Mouse (Mus musculus) embryonic facial prominence, embryonic 11.5 days (tissue): ENCODE results near the gene Tnrc6b. TPM values are rescaled to one million over a fixed set of nuclear protein-coding genes. Genes with fewer than 3 reads are reported as not detected.
A peak's percentile ranks its signal among the peaks of the same experiment; 100 is the strongest.

Source experiments
- ATAC-seq: fragments of 200-750 bp; cut with Nextera tagmentation; replicated peaks from 2 replicates; pipeline ENCODE4 v1.8.0; 2017; ENCODE audit warnings: low read depth; ENCODE audit not compliant: insufficient number of reproducible peaks, low FRiP score, low TSS enrichment
- DNase-seq: peaks from one replicate; pipeline ENCODE4 v3.0.0-alpha.2; 2015; ENCODE audit warnings: low spot score
- H3K27ac ChIP-seq: fragments of 300-500 bp; sonication (generic); replicated peaks from 2 replicates; pipeline ENCODE4 v1.5.1; 2014; ENCODE audit warnings: mild to moderate bottlenecking, low read depth, low read length, control low read depth
- H3K27me3 ChIP-seq: fragments of 300-500 bp; sonication (generic); 2 replicates; pipeline ENCODE4 v1.6.1; 2014; ENCODE audit warnings: mild to moderate bottlenecking, low read length, moderate library complexity, mixed read lengths; ENCODE audit not compliant: control insufficient read depth, insufficient read depth
- H3K36me3 ChIP-seq: fragments of 300-500 bp; sonication (generic); replicated peaks from 2 replicates; pipeline ENCODE4 v1.6.1; 2014; ENCODE audit warnings: low read depth, mild to moderate bottlenecking, low read length, moderate library complexity, mixed read lengths; ENCODE audit not compliant: control insufficient read depth, insufficient read depth
- H3K4me1 ChIP-seq: fragments of 300-500 bp; sonication (generic); 2 replicates; pipeline ENCODE4 v1.6.1; 2014; ENCODE audit warnings: low read length, mixed read lengths; ENCODE audit not compliant: control insufficient read depth, insufficient read depth
- H3K4me2 ChIP-seq: fragments of 300-500 bp; sonication (generic); 2 replicates; pipeline ENCODE4 v1.6.1; 2014; ENCODE audit warnings: low read depth, mild to moderate bottlenecking, control low read depth, low read length, moderate library complexity
- H3K4me3 ChIP-seq: fragments of 300-500 bp; sonication (generic); 2 replicates; pipeline ENCODE4 v1.5.1; 2014; ENCODE audit warnings: low read depth, low read length, control low read depth
- H3K9ac ChIP-seq: fragments of 300-500 bp; sonication (generic); replicated peaks from 2 replicates; pipeline ENCODE4 v1.6.1; 2014; ENCODE audit warnings: mild to moderate bottlenecking, control low read depth, low read length
- H3K9me3 ChIP-seq: fragments of 300-500 bp; sonication (generic); replicated peaks from 2 replicates; pipeline ENCODE4 v1.6.1; 2016; ENCODE audit warnings: mild to moderate bottlenecking, low read length, inconsistent platforms, mixed read lengths; ENCODE audit not compliant: control insufficient read depth
- WGBS: fragments of 180-500 bp; shearing (Covaris S2); extraction: QIAGEN DNeasy Blood & Tissue Kit; methylation state at CpG from one replicate; pipeline ENCODE4 v1.1.7; 2014; 5-methylcytosine and 5-hydroxymethylcytosine counted together
- polyA plus RNA-seq: library from polyadenylated mRNA; unstranded; fragments of >200 nt; fragmentation: Nextera tagmentation; extraction: Ambion mirVana; gene quantifications from 2 replicates; pipeline ENCODE4 v1.2.1, GENCODE M21; 2014

Tnrc6b gene
- 11.5 and 11.8 TPM in 2 replicates for polyA plus RNA-seq

DNA sequence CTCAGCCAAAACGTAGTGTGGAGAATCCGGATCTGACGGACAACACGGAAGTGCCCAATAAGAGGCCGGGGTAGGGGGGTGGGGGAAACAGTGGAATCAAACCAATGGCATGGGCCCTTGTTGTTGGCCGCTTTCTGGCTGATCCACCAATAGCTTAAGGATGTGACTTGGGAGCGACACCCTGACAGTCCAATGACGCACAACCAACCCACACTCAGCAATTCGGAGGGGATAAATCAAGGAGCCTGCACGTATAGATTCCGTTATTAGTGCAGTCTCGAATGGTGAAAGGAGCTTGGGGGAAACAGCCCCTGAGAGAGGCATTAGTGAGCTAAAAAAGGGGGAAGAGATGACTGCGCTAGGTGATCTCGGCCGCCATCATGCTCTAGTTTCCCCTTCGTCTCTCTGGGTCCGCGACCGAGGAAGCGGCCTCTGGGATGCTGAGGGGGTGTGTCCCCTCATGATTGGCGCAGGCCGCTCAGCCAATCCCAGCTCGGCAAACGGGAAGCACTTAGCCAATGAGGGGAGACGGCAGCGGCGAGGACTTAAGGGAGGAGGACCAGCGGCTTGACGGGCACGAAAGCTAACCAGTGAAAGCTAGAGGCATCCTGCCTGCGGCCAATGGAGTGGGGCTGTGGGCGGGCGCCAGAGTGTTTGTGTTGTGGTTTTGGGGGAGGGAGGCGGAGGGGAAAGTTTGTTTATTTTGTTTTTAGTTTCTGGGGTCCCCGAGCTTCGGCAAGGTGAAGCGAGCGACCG, at the start of gene Tnrc6b:
Gene Tnrc6b, plus strand, starts transcription at position 706 of the 756 bp plus-strand sequence.
- Histone ChIP-seq H3K9ac (peak within 1 kb of the TSS; percentile 74), H3K36me3 (no peaks in the 10 kb centered on the region), H3K4me3 (peak within 1 kb of the TSS; percentile 93), H3K9me3 (no peaks in the 10 kb centered on the region), H3K4me1 (no peaks in the 10 kb centered on the region), H3K27ac (peak within 1 kb of the TSS; percentile 62), H3K27me3 (no peaks in the 10 kb centered on the region), H3K4me2 (peak within 1 kb of the TSS; percentile 91)
- under 1% methylated on average over 39 of the region's 39 CpGs for WGBS
- ATAC-seq (peak; percentile 97), DNase-seq (peak; percentile 99)

DNA sequence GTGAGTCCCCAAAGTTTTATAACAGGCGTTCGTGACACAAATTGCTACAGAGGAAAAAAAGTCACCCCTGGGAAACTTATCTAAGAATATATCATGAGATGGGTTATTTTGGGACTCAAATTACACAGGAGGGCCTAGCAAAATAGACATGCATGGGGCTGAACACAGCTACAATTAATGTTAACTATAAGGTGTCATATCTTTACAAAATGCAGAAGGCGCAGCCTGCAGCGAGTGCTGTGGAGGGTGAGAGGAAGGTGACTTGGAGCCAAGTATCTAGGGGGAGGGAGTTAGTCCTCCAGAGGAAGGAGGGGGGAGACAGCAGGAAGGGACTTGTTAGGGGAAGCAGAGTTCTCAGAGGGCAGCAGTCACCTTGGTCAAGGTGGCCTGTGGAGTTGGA, 46.7 kb upstream of the Tnrc6b start:
- Histone ChIP-seq H3K9me3 (no peaks in the 10 kb centered on the region), H3K27ac (no peak overlapping the region), H3K27me3 (no peaks in the 10 kb centered on the region), H3K36me3 (no peaks in the 10 kb centered on the region), H3K4me2 (no peak overlapping the region), H3K9ac (no peak overlapping the region), H3K4me3 (no peak overlapping the region), H3K4me1 (no peaks in the 10 kb centered on the region)
- ATAC-seq (no peak), DNase-seq (no peak)
- WGBS = 79% methylated on average over 4 of the region's 4 CpGs

DNA sequence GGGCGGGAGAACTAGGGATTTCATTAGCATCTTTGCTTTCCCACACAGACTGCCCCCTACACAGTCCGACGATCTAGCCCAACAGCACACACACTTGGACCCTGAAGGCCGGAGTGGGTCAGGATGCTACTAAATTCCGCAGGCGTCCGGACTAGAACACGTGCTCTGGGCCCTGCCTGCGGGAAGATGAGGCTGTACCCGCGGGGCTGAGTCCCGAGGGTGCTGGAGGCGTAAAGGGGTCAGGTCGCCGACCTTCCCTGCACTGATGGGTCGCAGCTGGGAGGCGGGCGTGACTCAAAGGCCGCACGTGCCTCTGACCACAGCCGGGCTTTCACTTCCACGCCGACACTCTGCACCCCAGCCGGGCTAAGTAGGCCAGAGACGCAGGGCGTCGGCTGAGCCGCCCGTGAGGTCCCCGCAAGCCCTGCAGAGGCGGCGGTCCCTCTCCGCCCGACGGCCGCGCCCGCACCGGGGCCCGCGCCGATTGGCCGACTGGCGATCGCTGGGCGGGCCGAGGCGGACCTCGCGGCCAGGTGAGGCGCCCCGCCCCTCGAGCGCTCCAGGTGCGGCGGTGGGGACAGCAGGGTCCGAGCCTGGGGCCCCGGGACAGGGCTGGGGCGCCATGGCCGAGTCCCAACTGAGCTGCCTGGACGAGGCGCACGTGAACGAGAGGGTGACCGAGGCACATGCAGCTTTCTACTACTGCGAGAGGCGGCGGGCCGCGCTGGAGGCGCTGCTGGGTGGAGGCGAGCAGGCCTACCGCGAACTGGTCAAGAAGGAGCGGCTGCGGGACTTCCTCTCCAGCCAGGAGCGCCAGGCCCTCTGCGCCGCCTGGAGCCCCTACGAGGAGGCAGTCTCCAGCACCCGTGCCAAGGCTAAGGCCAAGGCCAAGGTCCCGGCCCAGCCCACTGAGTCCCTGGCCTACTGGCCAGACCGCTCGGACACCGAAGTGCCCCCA, 39.5 kb upstream of the Tnrc6b start, which contains the start of gene Fam83f:
Gene Fam83f, plus strand, starts transcription at position 553 of the 958 bp plus-strand sequence.
- DNase-seq = peak; percentile 32
- Histone ChIP-seq H3K4me2 (peak within 1 kb of the TSS; percentile 86), H3K9me3 (no peaks in the 10 kb centered on the region), H3K36me3 (no peaks in the 10 kb centered on the region), H3K27me3 (peaks cover 19% of the 10 kb centered on the region), H3K4me1 (peaks cover 4% of the 10 kb centered on the region), H3K4me3 (peak within 1 kb of the TSS; percentile 37), H3K9ac (peak within 1 kb of the TSS; percentile 50), H3K27ac (no peak within 1 kb of the TSS)
- WGBS = 5% methylated on average over 83 of the region's 85 CpGs
- ATAC-seq = 0 out of 2 replicates have a peak, but pooled peaks have one; percentile 52

DNA sequence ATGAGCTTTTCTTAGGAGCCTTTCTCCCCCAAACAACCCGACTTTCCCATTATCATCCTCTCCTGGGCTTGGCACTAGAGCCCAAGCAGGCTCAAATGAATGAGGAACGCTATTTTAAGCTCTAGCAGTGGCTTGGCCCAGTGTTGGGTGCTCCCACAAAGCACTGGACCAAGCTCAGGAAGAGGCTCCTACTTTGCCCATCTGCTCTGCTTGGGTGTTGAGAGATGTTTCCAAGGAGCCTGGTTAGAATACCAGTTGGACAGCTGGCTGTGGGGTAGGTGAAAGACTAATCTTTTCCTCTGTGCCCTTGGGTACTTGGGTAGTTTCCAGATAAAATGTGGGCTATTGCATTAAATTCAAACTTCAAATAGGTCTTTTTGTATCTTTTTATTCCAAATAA, 38.3 kb upstream of the Tnrc6b start:
- no peak for ATAC-seq
- 65% methylated on average over 2 of the region's 2 CpGs for WGBS
- Histone ChIP-seq H3K4me3 (no peak overlapping the region), H3K36me3 (no peaks in the 10 kb centered on the region), H3K4me2 (no peak overlapping the region), H3K9ac (no peak overlapping the region), H3K27ac (no peak overlapping the region), H3K27me3 (peaks cover 19% of the 10 kb centered on the region), H3K4me1 (peaks cover 4% of the 10 kb centered on the region), H3K9me3 (no peaks in the 10 kb centered on the region)
- no peak for DNase-seq

DNA sequence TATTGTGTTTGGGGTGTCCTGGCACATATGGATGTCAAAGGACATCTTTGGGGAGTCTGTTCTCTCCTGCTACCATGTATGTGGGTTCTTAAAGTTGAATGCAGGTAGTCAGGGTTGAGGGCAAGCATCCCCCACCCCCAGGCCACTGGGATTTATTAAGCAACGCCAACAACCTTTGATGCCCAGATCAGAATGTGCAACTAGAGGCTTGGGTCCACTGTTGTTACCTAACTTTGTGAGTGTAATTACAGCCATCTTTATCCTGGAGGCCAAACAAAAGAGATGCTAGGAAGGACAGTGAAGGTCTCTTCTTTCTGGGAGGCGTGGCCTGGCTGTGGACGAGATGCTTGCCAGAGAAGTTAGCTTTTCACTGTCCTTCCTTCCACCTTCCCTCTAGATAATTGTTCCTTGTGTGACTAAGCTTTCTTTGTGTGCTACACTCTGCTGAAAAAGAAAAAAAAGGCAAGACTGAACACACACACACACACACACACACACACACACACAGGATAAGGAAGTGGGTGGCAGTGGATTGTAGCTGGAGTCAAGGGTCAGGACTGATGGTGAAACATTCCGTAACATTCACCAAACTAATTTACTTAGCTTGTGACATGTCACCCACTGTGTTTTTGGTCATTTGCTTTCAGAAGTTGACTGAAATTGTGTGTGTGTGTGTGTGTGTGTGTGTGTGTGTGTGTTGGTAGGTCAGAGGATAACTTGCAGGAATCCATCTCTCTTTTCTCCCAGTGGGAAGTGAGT, 37.6 kb upstream of the Tnrc6b start:
- no peak overlapping the region for H3K4me3 ChIP-seq
- H3K27me3 ChIP-seq = peaks cover 19% of the 10 kb centered on the region
- H3K9ac ChIP-seq = no peak overlapping the region
- 64% methylated on average over 4 of the region's 4 CpGs for WGBS
- H3K9me3 ChIP-seq = no peaks in the 10 kb centered on the region
- H3K27ac ChIP-seq = no peak overlapping the region
- H3K4me1 ChIP-seq = peaks cover 4% of the 10 kb centered on the region
- ATAC-seq (no peak), DNase-seq (no peak)
- H3K4me2 ChIP-seq = no peak overlapping the region
- H3K36me3 ChIP-seq = no peaks in the 10 kb centered on the region

DNA sequence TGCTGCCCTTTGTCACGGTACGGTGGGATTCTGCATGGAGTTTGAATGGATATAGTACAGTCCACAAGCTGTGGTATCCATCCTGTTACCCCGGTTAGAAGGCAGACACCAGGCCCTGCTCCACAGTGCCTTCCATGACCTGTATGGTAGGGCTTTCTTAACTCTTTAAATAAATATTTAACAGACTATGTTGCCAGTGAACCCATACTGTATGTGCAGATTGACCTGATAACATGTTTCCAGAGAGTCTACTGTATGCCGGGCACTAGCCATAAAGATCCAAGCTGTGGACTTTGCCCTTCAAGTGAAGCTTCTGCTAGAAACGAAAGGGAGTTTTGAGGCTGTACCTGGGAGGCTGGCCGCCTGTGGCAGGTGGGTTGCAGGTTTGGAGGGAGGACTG, 36.4 kb upstream of the Tnrc6b start:
- Histone ChIP-seq H3K4me2 (no peak overlapping the region), H3K4me3 (no peak overlapping the region), H3K36me3 (no peaks in the 10 kb centered on the region), H3K27ac (no peak overlapping the region), H3K9ac (no peak overlapping the region), H3K27me3 (peaks cover 19% of the 10 kb centered on the region), H3K4me1 (peaks cover 4% of the 10 kb centered on the region), H3K9me3 (no peaks in the 10 kb centered on the region)
- DNase-seq = no peak
- ATAC-seq = no peak
- WGBS = 83% methylated on average over 6 of the region's 6 CpGs

DNA sequence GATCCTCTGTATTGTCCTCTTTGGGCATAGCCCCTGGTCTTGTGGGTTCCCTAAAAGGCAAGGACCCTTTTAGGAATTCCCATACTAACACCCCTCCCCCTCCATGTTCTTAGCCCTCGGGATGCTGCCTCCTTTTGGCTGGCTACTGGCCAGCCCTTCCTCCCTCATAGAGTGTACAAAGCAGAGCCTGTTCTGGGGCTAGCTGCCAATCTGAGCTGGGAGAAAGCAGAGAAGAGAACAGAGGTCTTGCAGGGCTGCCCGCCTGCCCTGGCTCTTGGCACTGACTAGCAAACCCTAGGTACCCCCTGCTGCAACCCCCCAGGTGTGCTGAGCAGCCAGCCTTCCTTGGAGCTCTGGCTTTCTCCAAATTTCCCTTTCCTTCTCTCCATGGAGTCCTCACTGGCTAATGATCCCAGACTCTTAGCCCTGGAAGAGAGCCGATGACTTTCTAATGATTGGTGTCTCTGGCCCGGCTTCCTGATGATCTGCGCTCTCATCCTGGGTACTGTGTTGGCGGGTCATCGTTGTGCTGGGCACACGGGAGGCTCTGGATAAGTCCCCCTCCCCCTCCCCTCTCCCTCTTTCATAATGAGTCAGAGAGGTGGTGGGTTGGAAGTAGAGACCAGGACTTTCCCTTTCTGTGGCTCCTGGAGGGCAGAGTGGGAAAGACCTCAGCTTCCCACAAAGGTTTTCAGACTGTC, 31.4 kb upstream of the Tnrc6b start:
- 47% methylated on average over 8 of the region's 8 CpGs for WGBS
- H3K9me3 ChIP-seq = no peaks in the 10 kb centered on the region
- no peaks in the 10 kb centered on the region; the same call in 1 of the 2 replicates for H3K27me3 ChIP-seq
- H3K9ac ChIP-seq = no peak overlapping the region
- H3K4me1 ChIP-seq = no peaks in the 10 kb centered on the region
- ATAC-seq = no peak
- H3K4me2 ChIP-seq = no peak overlapping the region
- H3K4me3 ChIP-seq = no peak overlapping the region
- H3K27ac ChIP-seq = no peak overlapping the region
- no peak for DNase-seq
- H3K36me3 ChIP-seq = no peaks in the 10 kb centered on the region
